Mouse (Mus musculus) lung, postnatal 4 days (tissue): ENCODE measurements around the gene Evi5l.

Experiments used
- DNase-seq, 2 experiments: peaks; one replicate each; pipeline ENCODE4 v3.0.0; 2021

The Evi5l gene

GRCm38 (mm10) chr8:4239193-4239890 is 73.0 kb downstream of the Evi5l start:
- DNase-seq, result no peak

DNA sequence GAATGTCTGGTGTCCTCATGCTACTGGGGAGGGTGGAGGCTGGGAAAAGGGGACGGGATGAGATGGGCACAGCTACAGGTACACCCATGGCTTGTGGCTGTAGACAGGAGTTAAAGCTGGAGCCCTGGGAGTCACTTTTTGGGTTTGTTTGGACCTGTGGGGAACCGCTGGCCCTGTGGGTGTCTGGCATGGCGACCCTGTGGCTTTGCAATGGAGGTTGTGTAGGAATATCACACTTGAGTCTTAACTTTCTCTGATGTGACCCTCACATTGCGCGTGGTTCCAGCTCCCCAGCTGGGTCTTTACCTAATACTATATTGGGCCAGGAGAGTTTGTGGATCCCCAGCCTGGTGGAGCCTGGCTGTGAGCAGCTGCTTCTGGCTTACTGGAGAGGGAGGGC is 78.7 kb downstream of the Evi5l start:
- DNase-seq, result no peak

GRCm38 (mm10) chr8:4245737-4246136 is 79.4 kb downstream of the Evi5l start:
- DNase-seq, result no peak

DNA sequence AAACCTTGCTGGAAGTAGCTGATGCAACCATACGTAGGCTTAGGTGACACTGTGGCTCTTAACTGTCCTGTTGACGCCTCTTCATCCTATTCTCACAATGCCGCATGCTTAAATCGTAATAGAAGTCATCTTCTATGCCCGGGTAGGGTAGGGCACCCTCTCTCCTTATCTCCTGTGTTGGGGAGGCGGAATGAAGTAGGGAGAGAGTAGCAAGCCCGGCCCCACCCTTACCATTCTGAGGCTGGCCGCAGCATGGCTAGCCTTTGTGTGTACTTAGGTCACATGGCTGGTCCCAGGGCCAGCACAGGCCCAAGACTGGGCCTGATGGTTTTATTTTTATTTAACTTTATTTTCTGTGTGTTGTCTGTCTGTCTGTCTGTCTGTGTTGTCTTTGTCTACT is 80.9 kb downstream of the Evi5l start:
- DNase-seq, result no peak

GRCm38 (mm10) chr8:4247951-4248540 is 81.7 kb downstream of the Evi5l start, which contains the start of gene Tgfbr3l:
Tgfbr3l (plus strand) TSS chr8:4248214.
- no peak for DNase-seq

DNA sequence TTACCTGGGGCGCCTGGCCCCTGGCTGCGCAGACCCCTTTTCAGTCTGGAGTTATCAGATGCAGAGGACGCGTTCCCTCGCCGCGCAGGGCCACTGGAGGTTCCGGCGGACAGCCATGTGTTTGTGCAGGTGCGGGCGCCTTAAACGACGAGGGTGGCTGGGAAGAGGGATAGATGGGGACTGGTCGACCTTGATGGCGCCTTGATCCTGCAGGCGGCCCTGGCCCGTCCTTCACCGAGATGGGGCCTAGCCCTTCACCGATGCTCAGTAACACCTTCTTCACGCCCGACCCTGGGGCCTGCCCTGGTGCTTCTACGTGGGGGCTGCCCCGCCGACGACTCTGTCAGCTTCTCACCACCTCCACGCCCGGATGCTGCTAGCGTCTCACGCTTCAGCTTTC is 82.8 kb downstream of the Evi5l start:
- DNase-seq, result no peak

GRCm38 (mm10) chr8:4250306-4250970 is 84.1 kb downstream of the Evi5l start:
- DNase-seq, result peak; percentile 86 to 88

GRCm38 (mm10) chr8:4252116-4252760 is 85.9 kb downstream of the Evi5l start:
- DNase-seq, result no peak

- peak; percentile 96 for DNase-seq
These were observed 86.8 kb downstream of the Evi5l start, which contains the start of gene Snapc2 for GRCm38 (mm10) chr8:4252934-4253841. Snapc2 (plus strand) TSS chr8:4253080.

DNA sequence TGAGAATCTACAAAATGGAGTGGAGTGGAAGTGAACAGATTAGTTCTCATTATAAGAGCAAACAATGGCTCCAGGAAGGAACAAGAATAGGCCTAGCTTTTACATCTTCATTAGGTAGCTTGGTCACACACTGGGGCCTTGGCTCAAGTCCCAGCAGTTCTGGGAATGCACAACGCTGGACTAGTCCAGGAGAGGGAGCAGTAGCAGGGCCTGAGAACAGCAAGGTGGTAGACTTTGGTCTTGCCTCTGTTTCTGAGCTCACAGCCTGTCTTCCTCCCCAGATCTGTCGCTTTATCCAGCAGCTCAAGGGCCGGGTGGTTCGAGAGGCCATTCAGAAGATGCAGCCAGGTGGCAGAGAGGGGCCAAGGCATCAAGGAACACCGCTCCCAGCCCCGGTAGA is 87.6 kb downstream of the Evi5l start:
- peak; percentile 54 to 65 for DNase-seq

DNA sequence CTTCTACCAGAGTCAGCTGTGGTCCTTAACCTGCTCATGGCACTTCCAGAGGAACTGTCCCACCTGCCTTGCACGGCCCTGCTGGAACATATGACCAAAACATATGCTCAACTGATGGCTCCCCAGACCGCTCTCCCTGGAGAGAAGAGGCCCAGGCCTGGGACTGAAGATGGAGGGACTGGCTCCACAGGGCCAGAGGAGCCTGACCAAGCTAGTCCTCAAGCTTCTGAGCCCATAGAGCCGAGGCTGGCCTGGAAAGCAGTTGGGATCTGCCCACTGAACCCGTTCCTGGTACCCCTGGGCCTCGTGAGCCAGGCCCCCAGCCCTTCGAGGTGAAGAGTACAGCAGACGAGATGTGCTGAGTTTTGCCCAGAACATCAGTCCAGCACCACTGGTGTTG is 89.1 kb downstream of the Evi5l start:
- DNase-seq, result peak in 1 of 2 experiments; percentile 19

- DNase-seq, result peak in 1 of 2 experiments; percentile 15
These were observed 90.5 kb downstream of the Evi5l start for GRCm38 (mm10) chr8:4256911-4257310.

DNA sequence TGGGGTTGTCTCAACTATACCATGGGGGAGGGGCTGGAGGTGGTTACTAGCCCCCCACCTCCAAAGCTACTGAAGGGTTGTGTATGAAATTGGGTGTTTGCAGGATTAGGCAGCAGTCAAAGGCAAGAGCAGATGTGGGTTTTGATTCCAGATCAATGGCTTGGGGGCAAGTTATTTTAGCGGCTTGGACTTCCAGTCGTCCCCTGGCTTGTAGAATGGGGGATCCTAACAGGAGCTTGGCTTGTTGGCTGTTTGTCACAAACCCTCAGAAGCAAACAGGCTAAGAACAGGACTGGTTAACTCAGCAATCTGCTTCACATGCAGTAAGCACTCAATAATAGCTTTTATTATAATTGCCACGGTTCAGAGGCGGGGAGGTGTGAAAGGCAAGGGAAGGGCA is 91.0 kb downstream of the Evi5l start:
- no peak for DNase-seq

- peak; percentile 84 to 89 for DNase-seq
These were observed 91.9 kb downstream of the Evi5l start for GRCm38 (mm10) chr8:4258233-4258632.

- DNase-seq, result peak in 1 of 2 experiments; percentile 42
These were observed 92.3 kb downstream of the Evi5l start for GRCm38 (mm10) chr8:4258678-4259077.

DNA sequence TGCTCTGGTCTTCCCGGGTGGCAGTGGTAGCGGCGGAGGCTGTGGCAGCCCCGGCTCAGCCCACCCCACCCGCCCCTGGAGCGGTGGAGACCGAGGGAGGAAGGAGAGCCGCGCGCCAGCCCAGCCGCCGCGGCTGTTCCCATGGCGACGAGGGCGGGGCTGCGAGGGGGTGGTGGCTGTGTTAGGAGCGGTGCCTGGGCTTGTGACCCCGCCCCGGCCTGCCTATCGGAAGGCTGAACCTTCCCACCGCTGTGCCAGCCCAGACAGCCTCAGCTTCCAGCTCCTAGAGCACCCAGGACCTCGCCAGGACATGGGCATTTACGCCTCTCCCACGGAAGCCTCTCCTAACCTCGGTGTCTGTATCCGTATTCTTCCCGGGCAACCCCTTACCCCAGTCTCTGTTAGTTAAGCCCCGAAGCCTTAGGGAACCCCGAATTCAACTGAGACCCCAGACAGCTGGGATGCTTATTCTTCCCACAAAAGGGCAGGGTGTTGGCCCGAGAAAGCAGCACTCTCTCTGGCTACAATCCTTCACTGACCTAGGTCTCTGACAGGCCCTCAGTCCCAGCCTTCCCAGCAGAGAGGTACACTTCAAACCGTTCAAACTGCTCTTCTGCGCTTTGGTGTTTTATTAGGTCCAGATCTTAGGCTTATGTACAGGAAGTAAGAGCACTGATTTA is 92.9 kb downstream of the Evi5l start, which contains the start of gene Ctxn1:
Gene Ctxn1, minus strand, starts transcription at position 150 of the 680 bp plus-strand sequence.
- peak; percentile 96 to 97 for DNase-seq

- DNase-seq, result no peak
These were observed 93.4 kb downstream of the Evi5l start for GRCm38 (mm10) chr8:4259805-4260170.
